Mouse (Mus musculus): ENCODE results near the gene Nkx2-3. TPM values are rescaled to one million over a fixed set of nuclear protein-coding genes. Genes with fewer than 3 reads are reported as not detected.

The Nkx2-3 gene
- polyA plus RNA-seq, 1 experiment from 2014 or later = 5.2 TPM

- Histone ChIP-seq H3K9ac (no peak overlapping the region), H3K27me3 (peaks cover 96% of the 10 kb centered on the region), H3K36me3 (ENCODE audit: poor library complexity, severe bottlenecking) (no peaks in the 10 kb centered on the region), H3K4me2 (no peak overlapping the region), H3K27ac (no peak overlapping the region), H3K4me1 (peaks cover 26% of the 10 kb centered on the region), H3K4me3 (no peak overlapping the region), H3K9me3 (replicated peaks) (no peaks in the 10 kb centered on the region)
- WGBS = 3% methylated on average over 11 of the region's 11 CpGs
- no peak for ATAC-seq
These were observed 4.1 kb upstream of the Nkx2-3 start for GRCm38 (mm10) chr19:43607842-43608680.

- Histone ChIP-seq H3K4me3 (no peak overlapping the region), H3K27me3 (peaks cover 96% of the 10 kb centered on the region), H3K9ac (no peak overlapping the region), H3K4me2 (no peak overlapping the region), H3K27ac (no peak overlapping the region), H3K36me3 (ENCODE audit: poor library complexity, severe bottlenecking) (no peaks in the 10 kb centered on the region), H3K9me3 (replicated peaks) (no peaks in the 10 kb centered on the region), H3K4me1 (peaks cover 26% of the 10 kb centered on the region)
- no peak for ATAC-seq
- WGBS = 9% methylated on average over 8 of the region's 8 CpGs
These were observed 3.2 kb upstream of the Nkx2-3 start for GRCm38 (mm10) chr19:43608711-43609457.

GRCm38 (mm10) chr19:43609458-43610330 lies 2.4 kb upstream of the Nkx2-3 start:
- 5% methylated on average over 25 of the region's 25 CpGs for WGBS
- Histone ChIP-seq H3K4me2 (peak overlapping the region; percentile 23; the same call in 1 of the 2 replicates), H3K9ac (no peak overlapping the region), H3K36me3 (ENCODE audit: poor library complexity, severe bottlenecking) (no peaks in the 10 kb centered on the region), H3K27me3 (peaks cover 95% of the 10 kb centered on the region), H3K9me3 (replicated peaks) (no peaks in the 10 kb centered on the region), H3K4me3 (no peak overlapping the region), H3K4me1 (peaks cover 34% of the 10 kb centered on the region), H3K27ac (no peak overlapping the region)
- ATAC-seq = no peak

- Histone ChIP-seq H3K9ac (no peak overlapping the region), H3K9me3 (replicated peaks) (no peaks in the 10 kb centered on the region), H3K4me2 (peak overlapping the region; percentile 23), H3K4me3 (no peak overlapping the region), H3K27ac (no peak overlapping the region), H3K4me1 (peaks cover 41% of the 10 kb centered on the region), H3K27me3 (peaks cover 91% of the 10 kb centered on the region), H3K36me3 (ENCODE audit: poor library complexity, severe bottlenecking) (no peaks in the 10 kb centered on the region)
- whole genome bisulfite sequencing = 1% methylated on average over 31 of the region's 32 CpGs
- ATAC-seq = no peak
These were observed 1.7 kb upstream of the Nkx2-3 start for GRCm38 (mm10) chr19:43610341-43610848.

- 0 out of 2 replicates have a peak overlapping the region, but pooled peaks have one; percentile 23 for H3K4me2 ChIP-seq
- no peak for ATAC-seq
- no peak overlapping the region for H3K27ac ChIP-seq
- H3K27me3 ChIP-seq = peaks cover 84% of the 10 kb centered on the region
- H3K4me3 ChIP-seq = no peak overlapping the region
- no peak overlapping the region for H3K9ac ChIP-seq
- peaks cover 48% of the 10 kb centered on the region for H3K4me1 ChIP-seq
- WGBS = 11% methylated on average over 8 of the region's 8 CpGs
- H3K36me3 ChIP-seq (ENCODE audit: poor library complexity, severe bottlenecking) = no peaks in the 10 kb centered on the region
- H3K9me3 ChIP-seq (replicated peaks) = no peaks in the 10 kb centered on the region
These were observed 1.0 kb upstream of the Nkx2-3 start for GRCm38 (mm10) chr19:43611110-43611509.

GRCm38 (mm10) chr19:43611561-43611960 lies 564 bp upstream of the Nkx2-3 start:
- Histone ChIP-seq H3K36me3 (ENCODE audit: poor library complexity, severe bottlenecking) (no peaks in the 10 kb centered on the region), H3K4me1 (peaks cover 53% of the 10 kb centered on the region), H3K9me3 (replicated peaks) (no peaks in the 10 kb centered on the region), H3K4me3 (peak overlapping the region; percentile 48; the same call in 1 of the 2 replicates), H3K4me2 (peak overlapping the region; percentile 75), H3K9ac (no peak overlapping the region), H3K27ac (no peak overlapping the region), H3K27me3 (peaks cover 80% of the 10 kb centered on the region)
- ATAC-seq = no peak
- 6% methylated on average over 12 of the region's 12 CpGs for WGBS

GRCm38 (mm10) chr19:43612501-43612971 lies 411 bp downstream of the Nkx2-3 start:
- under 1% methylated on average over 23 of the region's 23 CpGs for WGBS

GRCm38 (mm10) chr19:43613293-43614130 lies 1.4 kb downstream of the Nkx2-3 start:
- peaks cover 61% of the 10 kb centered on the region for H3K4me1 ChIP-seq
- H3K36me3 ChIP-seq (ENCODE audit: poor library complexity, severe bottlenecking) = no peaks in the 10 kb centered on the region
- WGBS = 3% methylated on average over 26 of the region's 26 CpGs
- no peak overlapping the region for H3K27ac ChIP-seq
- peak overlapping the region; percentile 74 for H3K9ac ChIP-seq
- no peak for ATAC-seq
- peak overlapping the region; percentile 75 for H3K4me2 ChIP-seq
- H3K9me3 ChIP-seq (replicated peaks) = no peaks in the 10 kb centered on the region
- peak overlapping the region; percentile 48 for H3K4me3 ChIP-seq
- H3K27me3 ChIP-seq = peaks cover 76% of the 10 kb centered on the region

More at GRCm38 (mm10) chr19:43612501-43612971, 411 bp downstream of the Nkx2-3 start:
- Histone ChIP-seq H3K4me1 (peaks cover 61% of the 10 kb centered on the region), H3K27me3 (peaks cover 75% of the 10 kb centered on the region), H3K4me2 (peak overlapping the region; percentile 75), H3K9me3 (replicated peaks) (no peaks in the 10 kb centered on the region), H3K9ac (peak overlapping the region; percentile 74), H3K4me3 (peak overlapping the region; percentile 48), H3K36me3 (ENCODE audit: poor library complexity, severe bottlenecking) (no peaks in the 10 kb centered on the region), H3K27ac (no peak overlapping the region)
- no peak for ATAC-seq

GRCm38 (mm10) chr19:43614341-43615073 lies 2.4 kb downstream of the Nkx2-3 start:
- Histone ChIP-seq H3K27ac (peak overlapping the region; percentile 85), H3K4me1 (peaks cover 61% of the 10 kb centered on the region), H3K9me3 (replicated peaks) (no peaks in the 10 kb centered on the region), H3K27me3 (peaks cover 79% of the 10 kb centered on the region), H3K4me2 (peak overlapping the region; percentile 75), H3K36me3 (ENCODE audit: poor library complexity, severe bottlenecking) (no peaks in the 10 kb centered on the region), H3K9ac (peak overlapping the region; percentile 74), H3K4me3 (peak overlapping the region; percentile 48)
- ATAC-seq = no peak; the same call in 1 of the 2 replicates
- under 1% methylated on average over 92 of the region's 92 CpGs for WGBS

- H3K27me3 ChIP-seq = peaks cover 79% of the 10 kb centered on the region
- peaks cover 62% of the 10 kb centered on the region for H3K4me1 ChIP-seq
- no peaks in the 10 kb centered on the region for H3K9me3 ChIP-seq (replicated peaks)
- ATAC-seq = no peak
- H3K9ac ChIP-seq = peak overlapping the region; percentile 74
- peak overlapping the region; percentile 75 for H3K4me2 ChIP-seq
- H3K27ac ChIP-seq = peak overlapping the region; percentile 85
- peak overlapping the region; percentile 48 for H3K4me3 ChIP-seq
- H3K36me3 ChIP-seq (ENCODE audit: poor library complexity, severe bottlenecking) = no peaks in the 10 kb centered on the region
- WGBS = under 1% methylated on average over 20 of the region's 20 CpGs
These were observed 2.9 kb downstream of the Nkx2-3 start for GRCm38 (mm10) chr19:43615074-43615445.

Data from forebrain, embryonic 13.5 days (tissue).